Mouse (Mus musculus) midbrain, postnatal 0 days (tissue): Measurements from ENCODE around the gene Smap1. TPM values are rescaled to one million over a fixed set of nuclear protein-coding genes. Genes with fewer than 3 reads are reported as not detected.
"Not testable (repeated sequence)": the region's sequence is repeated elsewhere in the genome, so short reads cannot be mapped to it uniquely, and the experiment has no call there.

Experiments
- ATAC-seq: fragments of 200-750 bp; cut with Nextera tagmentation; 2 replicates; pipeline ENCODE4 v1.8.0; 2017; ENCODE audit warnings: moderate number of reproducible peaks, mild to moderate bottlenecking, moderate TSS enrichment, moderate library complexity; ENCODE audit not compliant: low FRiP score
- DNase-seq: peaks from one replicate; pipeline ENCODE4 v3.0.0-alpha.2; 2015; ENCODE audit warnings: low spot score
- H3K27ac ChIP-seq: fragments of 300-500 bp; sonication (generic); 2 replicates; pipeline ENCODE4 v1.5.1; 2014; ENCODE audit warnings: low read depth, mild to moderate bottlenecking, low read length, mixed read lengths
- H3K27me3 ChIP-seq: fragments of 300-500 bp; sonication (generic); 2 replicates; pipeline ENCODE4 v1.6.1; 2014; ENCODE audit warnings: low read length, control low read depth, mixed read lengths; ENCODE audit not compliant: insufficient read depth
- H3K36me3 ChIP-seq: fragments of 300-500 bp; sonication (generic); 2 replicates; pipeline ENCODE4 v1.6.1; 2014; ENCODE audit warnings: low read length, control low read depth, mixed read lengths; ENCODE audit not compliant: insufficient read depth
- H3K4me1 ChIP-seq: fragments of 300-500 bp; sonication (generic); 2 replicates; pipeline ENCODE4 v1.6.1; 2014; ENCODE audit warnings: mild to moderate bottlenecking, control low read depth, antibody characterized with exemption, low read length, mixed read lengths; ENCODE audit not compliant: insufficient read depth
- H3K4me2 ChIP-seq: fragments of 300-500 bp; sonication (generic); 2 replicates; pipeline ENCODE4 v1.6.1; 2014; ENCODE audit warnings: low read depth, mild to moderate bottlenecking, low read length, mixed read lengths; ENCODE audit not compliant: poor library complexity, severe bottlenecking
- H3K4me3 ChIP-seq: fragments of 300-500 bp; sonication (generic); 2 replicates; pipeline ENCODE4 v1.5.1; 2014; ENCODE audit warnings: low read depth, mild to moderate bottlenecking, low read length, moderate library complexity
- H3K9ac ChIP-seq: fragments of 300-500 bp; sonication (generic); replicated peaks from 2 replicates; pipeline ENCODE4 v1.6.1; 2014; ENCODE audit warnings: mild to moderate bottlenecking, low read length, moderate library complexity, mixed read lengths; ENCODE audit not compliant: poor library complexity, severe bottlenecking
- H3K9me3 ChIP-seq: fragments of 300-500 bp; sonication (generic); 2 replicates; pipeline ENCODE4 v1.6.1; 2016; ENCODE audit warnings: low read length, control low read depth
- CTCF ChIP-seq: IDR thresholded peaks from 2 replicates; pipeline ENCODE4 v1.5.1; 2016; ENCODE audit warnings: antibody characterized with exemption, mild to moderate bottlenecking
- WGBS: fragments of 180-500 bp; shearing (Covaris S2); extraction: QIAGEN DNeasy Blood & Tissue Kit; methylation state at CpG from one replicate; pipeline ENCODE4 v1.1.7; 2014; 5-methylcytosine and 5-hydroxymethylcytosine counted together
- polyA plus RNA-seq: library from polyadenylated mRNA; unstranded; fragments of >200 nt; fragmentation: Nextera tagmentation; extraction: Ambion mirVana; gene quantifications from 2 replicates; pipeline ENCODE4 v1.2.1, GENCODE M21; 2015
- total RNA-seq: library from RNA; depleted of rRNA; stranded (reverse); fragments of >200 nt; gene quantifications from 2 replicates; pipeline ENCODE4 v1.2.3, GENCODE M21; 2014; rRNA removed

Smap1 gene
- total RNA-seq (85.7 and 105 TPM in 2 replicates), polyA plus RNA-seq (164 and 181 TPM in 2 replicates)

DNA sequence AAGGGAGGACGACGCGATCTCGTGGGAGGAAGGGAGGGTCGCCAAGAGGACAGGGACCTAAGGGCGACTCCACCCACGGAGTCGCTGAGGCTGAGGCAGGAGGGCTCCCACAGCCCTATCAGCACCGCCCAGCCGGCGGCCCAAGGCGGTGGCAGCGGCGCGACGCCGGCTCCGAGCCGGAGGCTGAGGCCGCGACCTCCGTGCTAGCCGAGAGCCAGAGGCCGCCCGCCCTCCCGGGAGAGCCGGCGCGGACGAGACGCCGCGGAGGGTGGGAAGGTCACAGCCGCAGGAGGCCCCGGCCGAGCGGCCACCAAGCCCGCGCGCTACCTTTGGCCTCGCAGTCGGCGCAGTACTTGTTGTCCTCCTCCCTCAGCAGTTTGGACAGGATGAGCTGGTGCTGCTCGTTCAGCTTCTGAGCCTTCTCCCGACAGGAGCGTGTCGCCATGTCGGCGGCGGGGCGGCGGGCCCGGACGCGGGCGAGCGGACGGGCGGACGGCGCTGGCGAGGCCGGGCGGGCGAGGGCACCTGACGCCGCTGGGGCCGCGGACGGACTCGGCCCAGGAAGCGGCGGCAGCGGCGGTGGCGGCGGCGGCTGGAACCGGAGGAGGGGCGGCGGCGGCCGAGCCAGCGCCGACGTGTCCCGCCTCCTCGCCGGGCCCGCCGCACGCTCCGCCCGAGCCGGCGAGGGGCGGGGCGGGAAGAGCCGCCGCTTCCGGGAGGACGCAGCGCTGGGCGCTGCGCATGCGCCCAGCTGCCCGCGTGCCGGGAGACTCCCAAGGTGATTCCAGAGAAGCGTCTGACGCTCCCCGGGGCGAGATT is at the start of gene Smap1:
Gene Smap1, minus strand, starts transcription at position 607 of the 819 bp plus-strand sequence.
- H3K36me3 ChIP-seq = no peaks in the 10 kb centered on the region
- peak; percentile 93 for DNase-seq
- peaks cover 8% of the 10 kb centered on the region; the same call in 1 of the 2 replicates for H3K4me1 ChIP-seq
- H3K4me3 ChIP-seq = peak within 1 kb of the TSS; percentile 99
- peak within 1 kb of the TSS; percentile 93 for H3K9ac ChIP-seq
- no peak for TF ChIP-seq CTCF
- H3K27me3 ChIP-seq = no peaks in the 10 kb centered on the region
- no peaks in the 10 kb centered on the region for H3K9me3 ChIP-seq
- peak; percentile 93 for ATAC-seq
- under 1% methylated on average over 83 of the region's 113 CpGs for WGBS
- peak within 1 kb of the TSS; percentile 67 for H3K4me2 ChIP-seq
- H3K27ac ChIP-seq = peak within 1 kb of the TSS; percentile 95

DNA sequence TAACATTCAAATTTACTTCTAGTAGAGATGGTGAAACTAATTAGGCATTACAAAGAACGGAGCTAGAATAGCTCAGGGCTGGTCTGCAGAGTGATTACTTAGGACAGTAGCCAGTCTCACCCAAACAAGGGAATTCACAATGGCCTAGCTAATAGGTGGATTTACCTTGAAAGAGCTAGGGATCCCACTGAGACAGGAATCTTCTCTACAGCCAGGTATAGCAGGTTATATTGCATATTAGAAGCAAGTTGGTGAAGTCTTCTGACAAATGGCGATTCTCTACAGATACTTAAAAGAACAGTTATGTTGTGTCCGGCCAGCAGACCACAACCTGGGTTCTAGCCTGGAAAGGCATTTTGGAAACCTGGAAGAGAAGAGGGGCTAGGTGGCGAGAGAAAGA is 49.0 kb upstream of the Smap1 start:
- not testable (repeated sequence) for DNase-seq, H3K27me3 ChIP-seq, H3K27ac ChIP-seq, H3K9ac ChIP-seq, H3K9me3 ChIP-seq, H3K4me1 ChIP-seq, H3K4me3 ChIP-seq, H3K4me2 ChIP-seq, ATAC-seq, H3K36me3 ChIP-seq
- WGBS = 91% methylated on average over 3 of the region's 4 CpGs

- no peak for TF ChIP-seq CTCF
- Histone ChIP-seq H3K36me3 (no peaks in the 10 kb centered on the region), H3K9me3 (no peaks in the 10 kb centered on the region), H3K4me3 (no peak overlapping the region), H3K27ac (no peak overlapping the region), H3K9ac (no peak overlapping the region), H3K4me2 (no peak overlapping the region), H3K27me3 (no peaks in the 10 kb centered on the region), H3K4me1 (no peaks in the 10 kb centered on the region)
- ATAC-seq (no peak), DNase-seq (no peak)
- WGBS = 84% methylated on average over 9 of the region's 9 CpGs
Observed at GRCm38 (mm10) chr1:23968027-23968725, 46.1 kb upstream of the Smap1 start.

DNA sequence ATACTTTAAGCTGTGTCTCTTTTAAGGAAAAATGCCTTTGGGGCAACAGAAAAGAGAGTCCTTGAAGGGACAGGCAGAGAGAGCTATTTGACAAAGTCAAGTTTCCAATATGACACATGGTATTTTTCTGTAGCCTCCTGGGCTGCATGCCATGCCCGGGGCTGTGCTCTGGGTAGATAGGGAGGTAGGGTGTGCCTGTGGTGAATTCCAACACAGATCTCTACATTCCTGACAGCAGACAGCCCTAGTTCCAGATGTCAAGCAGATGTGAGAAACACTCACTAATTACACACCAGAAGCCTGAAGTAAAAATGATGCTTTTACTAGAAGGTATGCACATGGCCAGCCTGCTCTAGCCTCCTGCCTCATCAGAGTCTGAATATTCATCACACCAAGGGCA is 44.1 kb upstream of the Smap1 start:
- H3K4me2 ChIP-seq = no peak overlapping the region
- H3K4me3 ChIP-seq = no peak overlapping the region
- no peaks in the 10 kb centered on the region for H3K9me3 ChIP-seq
- H3K36me3 ChIP-seq = no peaks in the 10 kb centered on the region
- H3K4me1 ChIP-seq = no peaks in the 10 kb centered on the region
- H3K9ac ChIP-seq = no peak overlapping the region
- no peak for TF ChIP-seq CTCF
- H3K27me3 ChIP-seq = no peaks in the 10 kb centered on the region
- 83% methylated on average over 1 of the region's 1 CpGs for WGBS
- no peak for ATAC-seq
- no peak overlapping the region for H3K27ac ChIP-seq
- no peak for DNase-seq

- H3K9me3 ChIP-seq = no peaks in the 10 kb centered on the region
- H3K36me3 ChIP-seq = no peaks in the 10 kb centered on the region
- H3K9ac ChIP-seq = no peak overlapping the region
- H3K27me3 ChIP-seq = no peaks in the 10 kb centered on the region
- TF ChIP-seq CTCF = no peak
- no peak overlapping the region for H3K27ac ChIP-seq
- WGBS = 22% methylated on average over 6 of the region's 6 CpGs
- peak overlapping the region; percentile 22; the same call in 1 of the 2 replicates for H3K4me2 ChIP-seq
- no peaks in the 10 kb centered on the region for H3K4me1 ChIP-seq
- ATAC-seq = no peak
- DNase-seq = no peak
- H3K4me3 ChIP-seq = no peak overlapping the region
Observed at GRCm38 (mm10) chr1:23959415-23959732, 37.3 kb upstream of the Smap1 start.
